Mouse (Mus musculus): ENCODE measurements around the gene Grip1. TPM values are rescaled to one million over a fixed set of nuclear protein-coding genes. Genes with fewer than 3 reads are reported as not detected.
"Not testable (repeated sequence)": the region's sequence is repeated elsewhere in the genome, so short reads cannot be mapped to it uniquely, and the experiment has no call there.

The Grip1 gene
- total and polyA plus RNA-seq, 2 experiments from 2014 or later = 14.3 to 31.2 TPM

DNA sequence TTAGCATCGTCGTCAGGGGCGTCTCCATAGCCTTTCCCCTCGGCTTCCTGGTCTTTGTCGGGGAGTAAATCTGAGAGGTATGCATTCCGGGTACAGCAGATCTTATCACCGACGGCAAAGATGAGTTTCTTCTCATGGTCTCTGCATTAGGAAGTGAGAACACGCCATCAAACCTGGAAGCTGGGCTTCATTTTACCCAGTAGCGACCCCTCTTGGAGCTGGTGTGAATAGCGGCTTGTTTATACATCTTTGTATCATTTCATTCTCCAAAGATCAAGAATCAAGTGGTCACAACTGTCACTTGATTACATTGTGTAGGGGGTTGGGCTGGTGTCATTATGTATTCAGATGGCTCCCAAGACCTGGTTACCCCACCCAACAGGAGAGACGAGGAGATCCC is 638.9 kb downstream of the Grip1 start:
- Histone ChIP-seq H3K4me3 (ENCODE audit: low read length) (no peak overlapping the region), H3K27me3 (ENCODE audit: insufficient read depth, low read length) (no peaks in the 10 kb centered on the region), H3K9me3 (ENCODE audit: low read length) (no peaks in the 10 kb centered on the region), H3K4me1 (ENCODE audit: insufficient read depth, low read length) (no peaks in the 10 kb centered on the region), H3K4me2 (ENCODE audit: low read depth, low read length) (no peak overlapping the region), H3K27ac (no peak overlapping the region), H3K9ac (replicated peaks; ENCODE audit: low read length) (no peak overlapping the region), H3K36me3 (ENCODE audit: insufficient read depth, low read length) (peaks cover 8% of the 10 kb centered on the region)
- TF ChIP-seq CTCF (IDR thresholded peaks at IDR 0.05; ENCODE audit: low read depth) = no peak
- ATAC-seq (no peak), DNase-seq (ENCODE audit: low spot score) (no peak)
- 92% methylated on average over 12 of the region's 12 CpGs for WGBS

DNA sequence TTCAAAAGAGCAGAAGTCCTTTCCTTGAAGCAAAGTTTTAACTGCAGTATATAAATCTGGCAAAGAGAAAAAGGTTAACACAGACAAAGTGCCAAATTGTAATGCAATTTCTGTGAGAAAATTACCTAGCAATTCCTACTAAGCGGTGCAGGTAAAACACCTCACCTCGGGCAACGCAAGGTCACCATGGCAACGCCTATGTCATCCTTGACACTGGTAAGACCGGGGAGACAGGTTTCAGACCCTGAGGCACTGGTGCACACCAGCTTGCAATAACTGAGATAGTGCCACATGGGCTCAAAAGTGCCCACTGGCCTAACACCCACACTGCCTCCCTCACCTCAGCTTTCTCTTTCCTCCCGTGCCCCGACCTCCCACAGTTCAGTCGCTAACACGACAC is 641.5 kb downstream of the Grip1 start:
- no peak for TF ChIP-seq CTCF (IDR thresholded peaks at IDR 0.05; ENCODE audit: low read depth)
- no peaks in the 10 kb centered on the region for H3K4me1 ChIP-seq (ENCODE audit: insufficient read depth, low read length)
- no peak overlapping the region for H3K4me2 ChIP-seq (ENCODE audit: low read depth, low read length)
- WGBS = 90% methylated on average over 9 of the region's 9 CpGs
- H3K27ac ChIP-seq = no peak overlapping the region
- peaks cover 8% of the 10 kb centered on the region for H3K36me3 ChIP-seq (ENCODE audit: insufficient read depth, low read length)
- no peak overlapping the region for H3K4me3 ChIP-seq (ENCODE audit: low read length)
- DNase-seq (ENCODE audit: low spot score) (no peak), ATAC-seq (no peak)
- H3K27me3 ChIP-seq (ENCODE audit: insufficient read depth, low read length) = no peaks in the 10 kb centered on the region
- no peak overlapping the region for H3K9ac ChIP-seq (replicated peaks; ENCODE audit: low read length)
- no peaks in the 10 kb centered on the region for H3K9me3 ChIP-seq (ENCODE audit: low read length)

DNA sequence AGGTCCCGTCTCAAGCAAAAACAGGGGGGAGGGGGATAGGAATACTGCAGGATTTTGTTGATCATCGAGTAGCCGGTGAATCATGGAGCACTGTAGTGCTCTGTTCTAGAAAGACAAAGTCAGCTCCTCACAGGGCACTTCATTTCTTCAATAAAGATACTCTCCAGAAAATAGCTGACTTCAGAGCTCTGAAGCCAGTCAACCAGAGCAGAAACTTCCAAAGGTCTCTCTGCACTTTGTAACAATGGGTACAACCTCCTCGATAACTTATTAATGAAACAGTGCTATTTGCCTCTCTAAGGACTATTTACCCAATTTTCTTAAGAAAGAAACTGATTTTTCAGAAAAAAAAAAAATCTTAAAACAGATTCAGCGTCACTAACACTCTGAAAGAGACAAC is 642.1 kb downstream of the Grip1 start:
- 98% methylated on average over 5 of the region's 5 CpGs for WGBS
- Histone ChIP-seq H3K36me3 (ENCODE audit: insufficient read depth, low read length) (peaks cover 8% of the 10 kb centered on the region), H3K4me1 (ENCODE audit: insufficient read depth, low read length) (no peaks in the 10 kb centered on the region), H3K9ac (replicated peaks; ENCODE audit: low read length) (no peak overlapping the region), H3K27ac (no peak overlapping the region), H3K27me3 (ENCODE audit: insufficient read depth, low read length) (no peaks in the 10 kb centered on the region), H3K4me2 (ENCODE audit: low read depth, low read length) (no peak overlapping the region), H3K9me3 (ENCODE audit: low read length) (no peaks in the 10 kb centered on the region), H3K4me3 (ENCODE audit: low read length) (no peak overlapping the region)
- no peak for ATAC-seq
- no peak for DNase-seq (ENCODE audit: low spot score)
- TF ChIP-seq CTCF (IDR thresholded peaks at IDR 0.05; ENCODE audit: low read depth) = no peak

DNA sequence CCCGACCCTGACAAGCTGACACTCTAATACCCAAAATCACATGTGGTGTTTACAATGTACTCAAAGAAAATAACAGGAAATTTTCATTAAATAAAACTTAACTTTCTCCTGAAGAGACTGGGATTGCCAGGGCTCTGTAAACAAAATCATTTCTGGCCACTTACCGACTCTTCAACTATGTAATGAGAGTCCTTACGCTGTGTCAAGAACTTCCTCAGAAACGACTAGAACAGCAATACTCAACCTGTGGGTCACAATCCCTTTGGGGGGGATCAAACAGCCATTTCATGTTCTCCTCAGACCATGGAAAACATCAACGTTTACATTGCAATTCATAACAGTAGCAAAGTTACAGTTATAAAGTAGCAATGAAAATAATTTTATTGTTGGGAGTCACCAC is 643.9 kb downstream of the Grip1 start:
- Histone ChIP-seq H3K27me3 (ENCODE audit: insufficient read depth, low read length) (no peaks in the 10 kb centered on the region), H3K4me2 (ENCODE audit: low read depth, low read length) (no peak overlapping the region), H3K4me3 (ENCODE audit: low read length) (no peak overlapping the region), H3K4me1 (ENCODE audit: insufficient read depth, low read length) (no peaks in the 10 kb centered on the region), H3K27ac (no peak overlapping the region), H3K36me3 (ENCODE audit: insufficient read depth, low read length) (peaks cover 8% of the 10 kb centered on the region), H3K9ac (replicated peaks; ENCODE audit: low read length) (no peak overlapping the region), H3K9me3 (ENCODE audit: low read length) (no peaks in the 10 kb centered on the region)
- TF ChIP-seq CTCF (IDR thresholded peaks at IDR 0.05; ENCODE audit: low read depth) = no peak
- DNase-seq (ENCODE audit: low spot score) (no peak), ATAC-seq (no peak)
- WGBS = 86% methylated on average over 5 of the region's 5 CpGs

DNA sequence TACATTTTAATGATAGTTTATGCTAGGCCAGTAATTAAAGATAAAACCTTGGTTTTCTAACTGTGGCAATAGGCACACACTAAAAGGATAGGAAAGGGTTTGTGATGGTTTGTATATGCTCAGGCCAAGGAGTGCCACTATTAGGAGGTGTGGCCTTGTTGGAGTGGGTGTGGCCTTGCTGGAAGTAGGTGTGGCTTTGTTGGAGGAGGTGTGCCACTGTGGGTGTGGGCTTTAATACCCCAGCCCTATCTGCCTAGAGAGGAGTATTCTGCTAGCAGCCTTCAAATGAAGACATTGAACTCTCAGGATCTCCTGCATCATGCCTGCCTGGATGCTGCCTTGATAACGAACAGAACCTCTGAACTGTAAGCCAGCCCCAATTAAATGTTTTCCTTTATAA is 647.2 kb downstream of the Grip1 start:
- no peak for TF ChIP-seq CTCF (IDR thresholded peaks at IDR 0.05; ENCODE audit: low read depth)
- Histone ChIP-seq H3K27ac (no peak overlapping the region), H3K4me3 (ENCODE audit: low read length) (no peak overlapping the region), H3K4me2 (ENCODE audit: low read depth, low read length) (no peak overlapping the region), H3K36me3 (ENCODE audit: insufficient read depth, low read length) (no peaks in the 10 kb centered on the region), H3K9me3 (ENCODE audit: low read length) (no peaks in the 10 kb centered on the region), H3K9ac (replicated peaks; ENCODE audit: low read length) (no peak overlapping the region), H3K27me3 (ENCODE audit: insufficient read depth, low read length) (no peaks in the 10 kb centered on the region), H3K4me1 (ENCODE audit: insufficient read depth, low read length) (no peaks in the 10 kb centered on the region)
- DNase-seq (ENCODE audit: low spot score) = no peak
- 100% methylated on average over 1 of the region's 1 CpGs for WGBS
- no peak for ATAC-seq

DNA sequence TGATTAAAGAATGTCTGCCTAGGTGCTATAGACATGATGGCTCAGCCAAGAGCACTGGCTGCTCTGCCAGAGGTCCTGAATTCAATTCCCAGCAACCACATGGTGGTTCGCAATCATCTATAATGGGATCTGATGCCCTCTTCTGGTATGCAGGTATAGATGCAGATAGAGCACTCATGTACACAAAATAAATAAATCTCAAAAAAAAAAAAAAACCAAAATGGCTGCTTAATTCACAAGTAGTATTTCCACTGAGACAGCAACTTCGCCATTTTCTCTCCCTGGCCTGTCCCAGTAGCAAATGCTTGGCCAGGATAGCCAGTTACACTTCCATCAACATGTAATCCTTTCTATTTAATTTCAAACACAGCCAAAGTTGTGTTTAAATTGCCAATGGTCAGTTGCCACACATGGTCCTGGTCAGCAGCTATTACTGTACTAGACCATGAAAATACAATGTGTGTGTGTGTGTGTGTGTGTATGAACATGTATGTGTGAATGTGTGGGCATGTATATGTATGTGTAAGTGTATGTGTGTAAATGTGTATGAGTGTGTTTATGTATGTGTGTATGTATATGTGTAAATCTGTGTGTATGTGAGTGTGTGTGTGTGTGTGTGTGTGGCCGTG is 658.2 kb downstream of the Grip1 start:
- ATAC-seq (no peak), DNase-seq (ENCODE audit: low spot score) (no peak)
- no peaks in the 10 kb centered on the region for H3K27me3 ChIP-seq (ENCODE audit: insufficient read depth, low read length)
- peak overlapping the region; percentile 94 for H3K4me2 ChIP-seq (ENCODE audit: low read depth, low read length)
- 80% methylated on average over 3 of the region's 3 CpGs for WGBS
- peak overlapping the region; percentile 79 for H3K4me3 ChIP-seq (ENCODE audit: low read length)
- no peak overlapping the region for H3K9ac ChIP-seq (replicated peaks; ENCODE audit: low read length)
- TF ChIP-seq CTCF (IDR thresholded peaks at IDR 0.05; ENCODE audit: low read depth) = 0 out of 2 replicates have a peak, but pooled peaks have one; percentile 14
- H3K9me3 ChIP-seq (ENCODE audit: low read length) = no peaks in the 10 kb centered on the region
- no peaks in the 10 kb centered on the region for H3K36me3 ChIP-seq (ENCODE audit: insufficient read depth, low read length)
- H3K4me1 ChIP-seq (ENCODE audit: insufficient read depth, low read length) = no peaks in the 10 kb centered on the region
- no peak overlapping the region for H3K27ac ChIP-seq

DNA sequence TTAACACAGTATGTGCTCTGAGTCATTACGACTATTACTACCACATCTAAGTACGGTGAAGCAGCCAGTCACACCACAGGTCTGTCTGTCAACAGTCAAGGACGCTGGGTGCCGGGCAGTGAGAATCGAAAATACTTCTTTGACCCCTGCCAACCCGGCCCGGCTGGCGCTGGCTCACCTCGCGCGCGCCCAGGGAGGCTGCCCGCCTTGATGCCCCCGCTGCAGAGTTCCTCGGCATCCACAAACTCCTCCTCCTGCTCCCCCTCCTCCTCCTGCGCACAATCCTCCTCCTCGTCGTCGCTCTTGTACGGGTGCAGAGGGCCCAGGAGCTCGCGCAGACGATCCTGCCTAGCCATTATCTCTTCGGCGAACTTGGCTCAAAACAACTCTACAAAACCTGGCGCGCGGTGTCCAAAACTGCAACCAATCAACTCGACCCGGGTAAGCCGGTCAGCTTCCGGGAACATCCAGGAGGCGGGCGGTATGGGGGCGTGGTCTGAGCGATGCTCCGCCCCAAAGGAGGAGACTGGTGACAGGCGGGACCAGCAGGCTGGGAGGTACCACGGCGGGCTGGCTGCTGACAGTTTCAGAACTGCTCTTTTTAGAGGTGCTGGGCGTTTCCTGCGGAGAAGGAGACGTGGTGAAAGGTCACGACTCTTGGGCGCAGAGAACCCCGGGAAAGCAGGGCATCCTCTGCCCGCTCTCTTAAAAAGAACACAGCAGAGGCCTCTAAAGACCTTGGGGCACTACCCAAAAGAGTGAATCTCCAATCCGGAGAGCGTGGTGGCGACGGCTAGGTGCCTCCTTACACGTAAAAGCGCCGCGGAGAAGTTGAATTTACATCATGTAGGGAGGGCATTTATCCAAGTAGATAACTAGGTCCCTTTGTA is 659.1 kb downstream of the Grip1 start, which contains the start of gene Helb:
Gene Helb (minus strand): TSS at position 481 of the 890 bp plus-strand sequence.
- H3K27me3 ChIP-seq (ENCODE audit: insufficient read depth, low read length) = no peaks in the 10 kb centered on the region
- peak; percentile 100 for ATAC-seq
- no peaks in the 10 kb centered on the region for H3K9me3 ChIP-seq (ENCODE audit: low read length)
- no peaks in the 10 kb centered on the region for H3K4me1 ChIP-seq (ENCODE audit: insufficient read depth, low read length)
- peak within 1 kb of the TSS; percentile 38 for H3K27ac ChIP-seq
- WGBS = under 1% methylated on average over 55 of the region's 55 CpGs
- no peak for TF ChIP-seq CTCF (IDR thresholded peaks at IDR 0.05; ENCODE audit: low read depth)
- peak within 1 kb of the TSS; percentile 79 for H3K4me3 ChIP-seq (ENCODE audit: low read length)
- peak within 1 kb of the TSS; percentile 94 for H3K4me2 ChIP-seq (ENCODE audit: low read depth, low read length)
- H3K36me3 ChIP-seq (ENCODE audit: insufficient read depth, low read length) = no peaks in the 10 kb centered on the region
- DNase-seq (ENCODE audit: low spot score) = peak; percentile 95
- peak within 1 kb of the TSS; percentile 67 for H3K9ac ChIP-seq (replicated peaks; ENCODE audit: low read length)

DNA sequence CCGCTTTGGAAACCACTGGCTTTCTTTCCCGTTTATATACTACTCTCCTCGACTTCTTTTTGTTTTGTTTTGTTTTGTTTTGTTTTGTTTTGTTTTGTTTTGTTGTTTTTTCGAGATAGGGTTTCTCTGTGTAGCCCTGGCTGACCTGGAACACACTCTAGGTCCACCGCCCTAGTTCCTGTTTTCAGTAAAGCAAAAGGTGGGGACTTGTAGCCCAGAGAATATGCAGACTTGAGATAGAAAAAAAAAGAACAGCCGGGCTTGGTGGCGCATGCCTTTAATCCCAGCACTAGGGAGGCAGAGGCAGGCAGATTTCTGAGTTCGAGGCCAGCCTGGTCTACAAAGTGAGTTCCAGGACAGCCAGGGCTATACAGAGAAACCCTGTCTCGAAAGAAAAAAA is 659.9 kb downstream of the Grip1 start:
- not testable (repeated sequence) for H3K9me3 ChIP-seq (ENCODE audit: low read length); ATAC-seq; H3K36me3 ChIP-seq (ENCODE audit: insufficient read depth, low read length); DNase-seq (ENCODE audit: low spot score); H3K27me3 ChIP-seq (ENCODE audit: insufficient read depth, low read length); H3K9ac ChIP-seq (replicated peaks; ENCODE audit: low read length); H3K27ac ChIP-seq; H3K4me1 ChIP-seq (ENCODE audit: insufficient read depth, low read length)
- 69% methylated on average over 9 of the region's 9 CpGs for WGBS
- peak overlapping the region; percentile 79 for H3K4me3 ChIP-seq (ENCODE audit: low read length)
- H3K4me2 ChIP-seq (ENCODE audit: low read depth, low read length) = peak overlapping the region; percentile 94

All from hindbrain, postnatal 0 days (tissue).